Mouse (Mus musculus): ENCODE data around the gene Ap1g2. TPM values are rescaled to one million over a fixed set of nuclear protein-coding genes. Genes with fewer than 3 reads are reported as not detected.

Gene Ap1g2
- polyA plus RNA-seq, 1 experiment: 64.9 TPM

DNA sequence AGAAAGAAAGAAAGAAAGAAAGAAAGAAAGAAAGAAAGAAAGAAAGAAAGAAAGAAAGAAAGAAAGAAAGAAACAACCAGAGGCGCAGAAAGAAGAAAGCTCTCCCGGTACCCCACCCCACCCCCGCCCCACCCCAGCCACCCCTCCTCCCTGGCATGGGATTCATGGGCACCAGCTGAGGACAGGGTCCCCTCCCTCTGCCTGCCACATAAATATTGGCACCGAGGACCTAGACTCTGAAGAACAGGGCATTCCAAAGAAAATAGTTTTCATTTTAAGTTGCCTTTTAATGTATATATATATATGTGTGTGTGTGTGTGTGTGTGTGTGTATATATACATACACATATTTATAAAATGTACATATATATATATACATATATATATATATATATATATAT, 53.3 kb downstream of the Ap1g2 start:
- TF ChIP-seq POLR2A (IDR thresholded peaks at IDR 0.05; ENCODE audit: low read depth, low read length) (no peak), CTCF (IDR thresholded peaks at IDR 0.05; ENCODE audit: extremely low read depth, insufficient read depth, insufficient read length, insufficient replicate concordance) (no peak)
- H3K4me3 ChIP-seq (ENCODE audit: extremely low read depth, insufficient read depth, insufficient read length): no peak overlapping the region
- H3K27me3 ChIP-seq (ENCODE audit: control insufficient read depth, insufficient read depth, low read length): no peaks in the 10 kb centered on the region
- no peaks in the 10 kb centered on the region for H3K36me3 ChIP-seq (ENCODE audit: control insufficient read depth, insufficient read depth, low read length)
- no peak for DNase-seq (ENCODE audit: low read depth in 1 of 2, low spot score in 2 of 2)
- H3K27ac ChIP-seq (ENCODE audit: insufficient read depth, low read length): no peak overlapping the region
- no peaks in the 10 kb centered on the region for H3K4me1 ChIP-seq (ENCODE audit: control insufficient read depth, insufficient read depth, insufficient read length)
- 80% methylated on average over 4 of the region's 4 CpGs for WGBS

GRCm38 (mm10) chr14:55052496-55052895, 53.9 kb downstream of the Ap1g2 start:
- no peak overlapping the region for H3K27ac ChIP-seq (ENCODE audit: insufficient read depth, low read length)
- WGBS: 58% methylated on average over 9 of the region's 9 CpGs
- no peak for DNase-seq (ENCODE audit: low read depth in 1 of 2, low spot score in 2 of 2)

More at GRCm38 (mm10) chr14:55052496-55052895, 53.9 kb downstream of the Ap1g2 start:
- H3K36me3 ChIP-seq (ENCODE audit: control insufficient read depth, insufficient read depth, low read length): no peaks in the 10 kb centered on the region
- H3K27me3 ChIP-seq (ENCODE audit: control insufficient read depth, insufficient read depth, low read length): no peaks in the 10 kb centered on the region
- no peak for TF ChIP-seq CTCF (IDR thresholded peaks at IDR 0.05; ENCODE audit: extremely low read depth, insufficient read depth, insufficient read length, insufficient replicate concordance)
- TF ChIP-seq POLR2A (IDR thresholded peaks at IDR 0.05; ENCODE audit: low read depth, low read length): no peak
- H3K4me1 ChIP-seq (ENCODE audit: control insufficient read depth, insufficient read depth, insufficient read length): no peaks in the 10 kb centered on the region
- H3K4me3 ChIP-seq (ENCODE audit: extremely low read depth, insufficient read depth, insufficient read length): no peak overlapping the region

Other genes starting within 250 kb of the Ap1g2 start
- gene Homez, start 235.6 kb downstream of the Ap1g2 start, polyA plus RNA-seq (2012; rRNA removed): 2.8 and 4.1 TPM in 2 replicates
- 6.3 and 10.7 TPM in 2 replicates for gene Ppp1r3e, start 229.0 kb downstream of the Ap1g2 start, polyA plus RNA-seq (2012; rRNA removed)
- gene Bcl2l2, start 223.2 kb downstream of the Ap1g2 start, polyA plus RNA-seq (2012; rRNA removed): 16.6 and 16.9 TPM in 2 replicates
- gene Gm20521, start 223.2 kb downstream of the Ap1g2 start, polyA plus RNA-seq (2012; rRNA removed): 3.1 TPM in 1 of 2 replicates, not detected in the other
- 73.3 and 76.7 TPM in 2 replicates for gene Pabpn1, start 214.1 kb downstream of the Ap1g2 start, polyA plus RNA-seq (2012; rRNA removed)
- gene Slc22a17, start 193.5 kb downstream of the Ap1g2 start, polyA plus RNA-seq (2012; rRNA removed): 18.5 and 18.9 TPM in 2 replicates
- 2.4 and 3.7 TPM in 2 replicates for gene Efs, start 180.5 kb downstream of the Ap1g2 start, polyA plus RNA-seq (2012; rRNA removed)
- not detected in 2 replicates for gene Il25, start 173.9 kb downstream of the Ap1g2 start, polyA plus RNA-seq (2012; rRNA removed)
- 0.14 TPM in 1 of 2 replicates, not detected in the other for gene Cmtm5, start 170.3 kb downstream of the Ap1g2 start, polyA plus RNA-seq (2012; rRNA removed)
- 0.02 and 0.61 TPM in 2 replicates for gene Myh6, start 139.7 kb downstream of the Ap1g2 start, polyA plus RNA-seq (2012; rRNA removed)
- not detected in 2 replicates for gene Gm17428, start 129.7 kb downstream of the Ap1g2 start, polyA plus RNA-seq (2012; rRNA removed)
- gene Myh7, start 112.0 kb downstream of the Ap1g2 start, polyA plus RNA-seq (2012; rRNA removed): not detected in 2 replicates
- gene Ngdn, start 91.1 kb downstream of the Ap1g2 start, polyA plus RNA-seq (2012; rRNA removed): 10.4 and 11.0 TPM in 2 replicates
- 4.2 and 4.5 TPM in 2 replicates for gene Zfhx2, start 14.3 kb downstream of the Ap1g2 start, polyA plus RNA-seq (2012; rRNA removed)
- gene Thtpa, start 11.8 kb downstream of the Ap1g2 start, polyA plus RNA-seq (2012; rRNA removed): 4.1 and 4.4 TPM in 2 replicates
- gene Jph4, start 10.3 kb upstream of the Ap1g2 start, polyA plus RNA-seq (2012; rRNA removed): 0.33 and 0.50 TPM in 2 replicates
- not detected in 2 replicates for gene Dhrs2, start 115.4 kb upstream of the Ap1g2 start, polyA plus RNA-seq (2012; rRNA removed)

All from spleen, adult 2 months (tissue).